Mouse (Mus musculus): Measurements from ENCODE around the gene Gpc6.

The Gpc6 gene

DNA sequence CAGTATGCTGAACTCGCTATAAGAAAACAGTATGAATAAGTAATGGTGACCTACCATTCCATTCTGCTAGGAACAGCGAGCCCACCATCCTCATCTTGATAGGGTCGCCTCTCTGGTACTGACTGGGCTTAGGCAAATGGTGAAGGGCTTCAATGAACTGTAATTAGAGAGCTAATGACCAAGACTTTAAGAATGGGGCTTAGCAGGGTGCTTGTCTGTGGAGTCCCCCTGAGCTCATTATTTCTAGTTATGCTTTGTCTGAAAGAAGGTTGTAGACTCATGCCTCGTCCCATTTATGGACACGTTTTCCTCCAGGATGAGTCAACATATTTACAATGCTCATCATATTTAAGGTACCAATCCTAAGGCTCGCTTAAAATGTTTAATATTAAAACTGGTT lies 313.1 kb downstream of the Gpc6 start:
- DNase-seq (ENCODE audit: low read depth, low spot score) = no peak

DNA sequence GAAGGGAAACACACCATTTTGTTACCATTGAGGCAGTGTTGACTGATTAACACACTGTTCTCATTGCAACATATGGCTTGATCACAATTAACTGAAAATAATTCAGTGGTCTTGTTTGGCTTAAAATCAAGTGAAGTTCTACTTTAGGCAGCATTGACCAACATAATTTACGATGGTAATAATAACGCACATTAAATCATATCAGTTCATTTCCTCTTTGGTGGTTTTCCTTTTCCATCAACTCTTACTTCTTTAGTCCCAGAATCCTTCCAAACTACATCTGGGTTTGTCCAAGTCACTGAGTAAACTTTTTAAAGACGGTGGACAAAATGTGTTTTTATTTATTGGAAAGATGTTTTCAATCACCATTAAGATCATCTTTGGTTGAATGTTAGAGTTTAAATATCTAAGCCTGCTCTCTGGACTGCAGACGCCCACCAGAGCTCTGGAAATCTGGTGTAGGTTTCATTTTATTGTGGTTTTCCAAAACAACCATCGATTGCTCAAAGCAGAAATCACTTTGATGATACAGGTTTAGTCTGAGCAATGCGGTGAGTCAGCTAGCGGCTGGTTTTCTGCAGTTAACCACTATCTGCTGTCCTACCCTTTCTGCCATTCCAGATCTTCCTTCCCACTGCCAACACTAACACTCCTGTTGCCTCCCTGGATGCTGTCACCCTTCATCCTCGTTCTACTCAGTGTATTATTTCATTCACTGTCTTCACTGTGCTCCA lies 314.7 kb downstream of the Gpc6 start:
- DNase-seq (ENCODE audit: low read depth, low spot score) = no peak

DNA sequence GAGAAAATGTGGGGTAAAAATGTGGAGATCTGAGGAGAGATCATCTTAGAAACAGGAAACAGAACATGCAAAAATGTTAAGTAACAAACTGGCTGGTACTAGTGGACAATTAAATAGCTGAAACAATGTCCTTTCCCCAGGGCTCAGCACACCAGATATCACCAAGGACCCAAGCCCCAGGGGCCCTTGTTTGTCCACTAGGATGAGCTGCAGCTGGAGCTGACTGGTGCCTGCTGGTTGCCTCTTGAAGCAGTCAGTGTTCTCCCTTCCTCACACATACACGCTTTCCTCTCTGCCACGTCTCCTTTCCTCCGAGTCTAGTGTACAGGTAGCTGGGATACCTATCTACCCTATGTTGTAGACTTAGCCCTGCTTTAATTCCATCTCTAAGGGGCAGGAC lies 320.5 kb downstream of the Gpc6 start:
- no peak for DNase-seq (ENCODE audit: low read depth, low spot score)

DNA sequence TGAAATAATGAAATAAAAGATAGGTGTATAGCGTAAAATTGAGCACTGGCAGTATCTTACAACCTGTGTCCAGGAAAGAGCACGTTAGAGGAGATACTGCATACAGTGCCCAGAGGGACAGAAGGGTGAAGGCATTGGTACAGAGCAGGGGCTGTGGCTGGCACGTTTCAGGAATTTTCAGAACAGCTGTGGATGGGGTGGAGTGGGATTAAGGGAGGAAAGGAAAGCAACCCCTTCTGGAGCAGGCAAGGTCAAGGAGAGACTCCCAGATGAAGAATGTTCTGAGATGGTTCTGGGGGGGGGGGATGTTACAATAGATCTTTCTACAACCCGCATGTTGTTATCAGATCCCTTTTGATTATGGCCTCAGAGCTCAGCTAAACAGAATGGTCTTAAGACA lies 331.1 kb downstream of the Gpc6 start:
- DNase-seq (ENCODE audit: low read depth, low spot score) = no peak

DNA sequence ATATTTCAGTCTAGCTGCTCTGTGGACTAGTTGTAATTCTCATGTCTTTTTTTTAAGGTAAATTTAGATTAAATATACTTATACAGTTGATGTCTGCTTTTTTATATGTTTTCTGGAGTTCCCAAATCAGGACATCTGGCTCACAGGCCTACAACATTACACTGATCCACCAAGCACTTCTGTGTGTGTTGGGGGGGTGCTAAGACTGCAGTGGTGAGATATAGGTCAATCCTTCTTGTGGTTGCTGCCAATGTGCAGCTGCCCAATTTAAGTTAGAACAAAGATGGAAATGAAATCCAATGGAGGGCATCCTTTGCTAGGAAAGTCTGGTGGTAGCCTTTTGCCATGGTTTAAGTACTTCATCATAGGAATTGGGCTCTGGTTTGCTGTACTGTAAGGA lies 340.5 kb downstream of the Gpc6 start:
- DNase-seq (ENCODE audit: low read depth, low spot score) = no peak

DNA sequence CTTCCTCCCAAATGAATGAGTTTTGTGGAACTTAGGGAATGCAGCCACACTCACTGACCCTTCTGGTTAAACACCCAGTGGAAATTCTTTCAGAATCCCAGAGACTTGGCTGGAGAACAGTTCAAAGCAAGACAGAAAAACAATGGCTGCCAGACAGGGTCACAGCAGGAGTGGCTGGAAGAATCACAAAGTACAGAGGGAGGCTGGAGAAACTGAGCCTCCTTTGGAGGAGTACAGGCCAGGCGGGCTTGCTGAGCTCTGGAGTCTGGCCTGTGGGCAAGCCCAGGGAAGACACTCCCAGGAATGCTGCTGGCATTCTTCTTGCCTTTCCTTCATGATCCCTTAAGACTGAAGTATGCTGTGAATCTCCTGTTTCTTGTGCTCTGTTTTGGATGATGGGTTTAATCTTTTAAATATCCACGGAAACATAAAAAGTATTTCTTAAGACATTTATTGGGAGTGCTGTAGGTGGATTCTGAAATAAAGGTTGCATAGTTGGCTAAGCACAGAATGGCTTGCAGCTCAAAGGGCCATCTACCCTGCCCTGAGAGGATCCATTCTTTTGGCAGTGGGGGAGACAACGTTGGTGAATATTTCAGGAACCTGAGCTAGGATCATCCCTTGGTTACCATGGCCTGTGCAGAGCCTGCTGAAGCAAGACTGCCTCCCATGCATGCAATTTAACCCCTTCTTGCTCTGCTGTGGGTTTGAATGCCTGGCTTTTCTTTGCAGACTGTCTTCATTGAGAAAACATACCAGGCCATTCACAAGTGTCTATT lies 342.9 kb downstream of the Gpc6 start:
- DNase-seq (ENCODE audit: low read depth, low spot score) = peak; percentile 70

DNA sequence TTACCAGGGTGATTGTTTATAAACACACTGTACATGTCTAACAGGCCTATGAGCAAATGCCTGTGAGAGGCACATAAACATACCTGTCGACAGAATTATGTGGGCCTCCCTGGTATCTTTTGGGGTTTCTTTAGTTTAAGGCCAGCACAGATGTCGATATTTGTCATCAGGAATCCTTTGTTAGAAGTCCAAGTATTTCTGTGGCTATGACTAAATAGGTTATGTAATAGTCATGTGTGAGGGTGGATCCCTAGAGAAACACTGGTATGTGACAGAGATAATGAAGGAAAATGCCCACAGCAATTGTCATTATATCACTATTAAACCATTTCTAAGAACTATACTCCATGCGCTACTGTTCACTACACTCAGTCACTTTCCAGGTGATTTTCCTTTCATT lies 358.5 kb downstream of the Gpc6 start:
- no peak for DNase-seq (ENCODE audit: low read depth, low spot score)

DNA sequence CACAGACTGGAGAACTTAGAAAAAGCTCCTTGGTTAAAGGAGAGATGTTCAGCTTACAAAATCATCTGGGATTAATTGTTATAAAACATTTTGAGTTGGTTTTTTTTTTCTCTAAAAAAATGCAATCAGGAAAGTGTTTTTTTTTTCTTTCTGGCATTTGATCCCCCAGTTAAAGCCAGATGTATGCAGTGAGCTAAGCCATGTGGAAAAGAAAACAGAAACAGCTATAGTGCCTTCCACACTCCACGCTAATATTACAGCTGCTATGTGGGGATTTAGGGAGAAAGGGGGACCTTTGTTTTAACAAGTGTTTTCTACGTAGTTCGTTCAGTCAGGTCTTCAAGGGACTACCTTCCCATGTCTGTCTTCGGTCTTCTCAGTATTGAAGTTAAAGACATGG lies 368.6 kb downstream of the Gpc6 start:
- no peak for DNase-seq (ENCODE audit: low read depth, low spot score)

DNA sequence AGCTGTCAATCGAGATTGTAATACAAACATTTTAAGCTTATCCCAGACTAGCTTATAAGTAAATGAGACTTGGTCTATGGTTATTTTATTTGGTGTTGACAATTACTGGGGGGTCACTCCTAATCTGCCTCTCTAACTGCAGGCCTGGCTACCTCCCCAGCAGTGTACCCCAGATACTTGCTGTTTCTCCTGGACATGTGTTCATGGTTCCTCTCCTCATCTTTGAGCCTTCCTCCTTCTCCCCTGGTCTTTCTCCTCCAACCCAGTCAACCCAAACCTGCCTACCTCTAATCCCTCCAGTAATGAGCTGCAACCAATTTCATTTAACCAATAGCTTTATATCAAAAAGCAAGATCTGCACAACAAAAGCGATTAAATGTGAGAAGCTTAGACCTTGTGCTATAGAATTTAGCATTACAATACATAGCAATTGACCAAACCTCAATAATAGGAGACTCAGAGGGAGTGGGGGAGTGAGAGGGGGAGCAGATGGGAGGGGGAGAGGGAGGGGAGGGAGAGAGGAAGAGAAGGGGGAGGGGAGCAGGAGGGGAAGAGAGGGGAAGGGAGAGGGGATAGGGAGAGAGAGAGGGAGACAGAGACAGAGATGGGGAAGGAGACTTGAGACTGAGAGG lies 371.2 kb downstream of the Gpc6 start:
- peak; percentile 11 for DNase-seq (ENCODE audit: low read depth, low spot score)

DNA sequence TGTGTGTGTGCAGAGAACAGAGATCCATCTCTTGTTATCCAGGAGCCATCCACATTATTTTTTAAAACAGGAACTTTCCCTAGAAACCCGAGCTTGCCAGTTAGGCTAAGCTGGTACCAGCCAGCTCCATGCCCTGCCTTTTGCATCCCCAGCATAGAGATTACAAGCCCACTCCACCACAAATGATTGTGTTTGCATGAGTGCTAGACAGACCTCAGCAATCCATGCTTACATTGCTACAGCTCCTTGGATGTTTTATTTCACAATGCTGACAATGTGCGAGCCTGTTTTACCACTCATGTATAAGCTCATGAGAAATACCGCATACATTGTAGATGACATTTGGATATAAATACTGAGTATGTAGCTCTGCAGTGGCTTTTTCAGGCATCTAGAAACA lies 375.9 kb downstream of the Gpc6 start:
- DNase-seq (ENCODE audit: low read depth, low spot score) = no peak

DNA sequence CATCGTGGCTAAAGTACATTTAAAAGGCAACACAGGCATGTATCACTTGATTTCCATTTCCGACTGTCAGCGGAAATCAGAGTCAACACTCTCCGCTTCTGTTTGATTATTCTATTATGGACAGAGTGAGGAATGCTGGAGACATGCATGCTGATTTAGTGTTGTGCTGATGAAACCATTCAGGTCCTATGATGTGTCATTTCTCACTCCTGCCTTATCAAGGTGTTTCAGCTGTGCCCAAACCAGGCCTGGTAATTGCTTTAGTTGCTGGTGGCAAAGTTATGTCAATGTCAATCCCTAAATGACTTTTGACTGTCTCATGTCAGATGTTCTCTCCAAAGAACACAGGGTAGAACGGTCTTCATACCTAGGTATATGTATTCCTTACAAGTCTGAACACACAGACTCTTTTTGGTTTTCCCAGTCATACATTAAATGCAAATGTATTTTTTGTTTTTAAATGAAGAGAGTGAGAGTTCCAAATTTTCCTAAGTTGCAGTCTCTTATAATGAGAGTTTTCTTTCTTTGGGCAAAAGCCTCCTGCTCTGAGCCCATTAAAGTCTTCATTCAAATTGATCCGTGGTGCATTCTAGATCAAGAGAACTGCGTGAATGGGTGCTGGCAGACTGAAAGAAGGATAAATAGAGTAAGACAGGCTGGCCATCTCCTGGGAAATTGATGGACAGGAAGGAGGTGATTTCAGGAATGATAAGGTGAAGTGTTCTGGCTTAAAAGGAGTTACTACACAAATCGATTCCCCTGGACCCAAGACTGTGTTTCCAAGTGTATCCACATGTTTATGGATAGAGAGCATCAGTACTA lies 379.0 kb downstream of the Gpc6 start:
- DNase-seq (ENCODE audit: low read depth, low spot score) = no peak

DNA sequence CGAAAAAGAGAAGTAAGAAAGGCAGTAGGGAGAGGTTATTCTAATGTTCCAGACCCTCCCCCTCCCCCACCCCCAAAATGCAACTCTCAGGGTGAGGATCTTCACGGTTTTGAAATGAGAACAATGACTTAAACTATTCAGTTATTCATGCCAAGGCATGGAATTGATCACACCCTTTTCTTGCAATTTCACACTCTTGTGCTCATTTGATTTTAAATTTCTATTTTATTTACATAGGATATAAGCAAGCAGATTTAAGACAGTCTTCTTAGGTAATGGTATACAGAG lies 379.6 kb downstream of the Gpc6 start:
- no peak for DNase-seq (ENCODE audit: low read depth, low spot score)

DNA sequence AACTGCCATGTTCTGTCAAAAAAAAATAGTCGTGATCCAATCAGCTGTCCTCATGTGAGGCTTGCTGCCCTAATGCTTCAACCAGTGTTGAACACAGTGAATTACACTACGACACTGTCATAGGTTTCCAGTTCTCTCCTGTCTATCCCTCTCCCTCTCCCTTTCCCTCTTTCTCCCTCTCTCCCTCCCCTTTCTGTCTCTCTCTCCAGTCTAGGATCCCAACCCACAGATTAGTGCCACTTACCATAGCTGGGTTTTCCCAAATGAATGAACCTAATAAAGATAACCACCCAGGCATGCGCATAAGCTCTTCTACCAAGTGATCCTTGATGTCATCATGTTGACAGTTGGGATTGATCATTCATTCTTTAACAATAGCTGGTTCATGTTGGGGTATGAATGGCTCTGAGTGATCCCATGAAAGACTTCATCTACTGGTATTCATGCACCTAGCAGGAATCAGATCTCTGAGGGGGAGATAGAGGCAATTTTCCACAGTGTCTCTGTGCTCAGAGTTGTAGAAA lies 384.9 kb downstream of the Gpc6 start:
- DNase-seq (ENCODE audit: low read depth, low spot score) = no peak

DNA sequence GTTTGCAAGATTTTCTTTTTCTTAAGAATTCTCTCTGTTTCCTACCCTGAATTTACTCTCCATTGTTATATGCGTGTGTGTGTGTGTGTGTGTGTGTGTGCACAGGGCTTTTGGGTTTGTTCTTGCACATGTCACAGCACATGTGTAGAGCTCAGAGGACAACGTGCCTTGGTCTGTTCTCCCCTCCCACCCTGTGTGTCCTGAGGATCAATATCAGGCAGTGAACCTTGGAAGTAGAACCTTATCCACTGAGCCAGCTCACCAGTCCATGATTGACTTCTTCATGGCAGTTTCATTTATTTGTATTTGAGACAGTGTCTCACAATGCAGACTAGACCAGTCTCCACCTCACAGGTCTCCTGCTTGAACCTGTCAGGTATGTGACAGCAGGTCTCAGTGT lies 399.1 kb downstream of the Gpc6 start:
- no peak for DNase-seq (ENCODE audit: low read depth, low spot score)

DNA sequence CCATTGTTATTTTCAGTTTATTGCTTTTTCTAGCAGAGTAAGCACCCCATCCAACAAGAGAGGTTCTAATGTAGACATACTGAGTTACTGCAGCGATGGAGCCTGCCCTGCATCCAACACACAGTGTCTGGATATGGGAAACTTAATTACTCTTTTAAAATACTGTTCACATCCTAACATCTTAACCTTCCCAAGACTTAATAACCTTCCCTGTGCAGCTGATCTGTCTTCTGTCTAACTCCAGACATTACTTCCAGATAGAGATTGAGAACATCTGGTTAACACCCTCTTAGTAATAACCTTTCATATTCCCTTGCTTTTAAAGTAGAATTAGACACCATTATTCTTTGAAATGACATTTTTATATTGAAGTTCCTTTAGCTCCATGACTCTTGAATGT lies 407.1 kb downstream of the Gpc6 start:
- DNase-seq (ENCODE audit: low read depth, low spot score) = no peak

DNA sequence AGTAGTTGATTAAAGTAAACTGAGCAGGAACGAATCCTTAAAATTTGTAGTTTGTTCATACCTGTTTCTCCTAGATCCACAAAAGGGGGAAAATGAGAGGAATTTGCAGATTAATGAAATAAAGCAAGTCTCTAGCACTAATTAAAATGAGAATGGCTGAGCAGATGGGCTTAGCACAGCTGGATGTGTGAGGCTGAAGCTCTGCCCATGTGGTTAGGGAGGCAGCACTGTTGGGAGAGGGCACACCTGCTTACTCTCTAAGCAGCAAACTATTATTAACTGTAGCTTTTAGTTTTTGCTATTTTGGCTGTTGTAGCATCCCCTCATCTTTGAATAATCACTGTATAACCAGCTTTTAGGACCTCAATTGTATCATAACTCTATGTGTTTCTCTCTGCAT lies 412.2 kb downstream of the Gpc6 start:
- DNase-seq (ENCODE audit: low read depth, low spot score) = peak; percentile 20

DNA sequence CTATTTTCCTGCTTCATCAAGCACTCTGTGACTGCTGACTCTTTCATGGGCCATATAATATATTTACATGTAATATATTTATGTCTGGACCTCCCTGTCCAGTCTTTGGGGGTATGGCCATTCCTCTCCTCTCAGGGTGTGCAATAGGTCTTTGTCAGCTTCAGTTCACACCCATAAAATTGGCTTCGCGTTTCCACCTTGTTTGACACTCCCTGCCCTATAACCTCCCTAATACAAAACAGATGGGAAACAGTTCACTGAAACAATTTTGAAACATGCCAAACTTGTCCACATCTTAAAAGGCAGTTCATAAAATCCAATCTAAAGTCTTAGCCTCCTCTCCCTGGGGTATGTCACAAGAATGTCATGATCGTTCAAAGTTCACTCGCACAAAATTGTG lies 415.4 kb downstream of the Gpc6 start:
- no peak for DNase-seq (ENCODE audit: low read depth, low spot score)

DNA sequence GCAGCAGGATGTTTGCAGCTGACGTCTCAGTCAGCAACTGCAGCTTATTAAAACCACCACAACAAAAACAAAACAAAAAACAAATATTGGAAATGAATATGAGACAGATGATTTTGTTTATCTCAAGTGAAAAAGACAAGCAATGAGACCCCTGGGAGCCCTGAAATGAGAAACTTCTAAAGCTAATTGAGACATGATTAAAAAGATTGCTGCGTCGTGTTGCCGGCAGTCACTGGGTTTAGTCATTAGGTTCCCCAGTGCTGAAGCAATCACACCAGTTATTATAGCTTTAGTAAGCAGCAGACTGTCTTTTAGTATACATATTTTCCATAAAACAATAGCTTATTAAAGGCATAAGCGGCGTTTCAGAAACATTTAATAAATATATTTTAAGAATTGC lies 419.4 kb downstream of the Gpc6 start:
- DNase-seq (ENCODE audit: low read depth, low spot score) = no peak

DNA sequence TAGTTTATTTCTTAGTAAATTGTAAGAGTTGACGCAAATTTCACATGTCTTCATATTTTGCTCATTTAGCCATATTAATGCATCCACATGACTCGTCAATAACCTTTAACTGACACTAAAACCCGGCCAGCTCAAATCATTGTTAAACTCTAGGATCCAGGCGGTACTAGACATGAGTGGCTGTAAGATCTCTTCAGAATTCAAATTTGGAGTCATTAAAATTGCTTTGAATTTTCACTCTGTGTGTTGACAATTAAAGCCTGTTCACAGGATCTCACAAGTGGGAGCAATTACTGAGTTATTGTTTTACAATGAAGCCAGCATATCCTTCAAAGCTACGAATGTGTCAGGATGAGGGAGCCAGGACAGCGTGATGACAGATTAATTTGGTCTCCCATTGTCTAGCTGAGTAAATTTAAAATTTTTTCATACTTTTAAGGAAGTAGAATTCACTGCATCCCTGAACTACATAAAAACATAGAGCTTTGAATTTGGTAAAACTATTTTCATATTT lies 421.3 kb downstream of the Gpc6 start:
- DNase-seq (ENCODE audit: low read depth, low spot score) = no peak

DNA sequence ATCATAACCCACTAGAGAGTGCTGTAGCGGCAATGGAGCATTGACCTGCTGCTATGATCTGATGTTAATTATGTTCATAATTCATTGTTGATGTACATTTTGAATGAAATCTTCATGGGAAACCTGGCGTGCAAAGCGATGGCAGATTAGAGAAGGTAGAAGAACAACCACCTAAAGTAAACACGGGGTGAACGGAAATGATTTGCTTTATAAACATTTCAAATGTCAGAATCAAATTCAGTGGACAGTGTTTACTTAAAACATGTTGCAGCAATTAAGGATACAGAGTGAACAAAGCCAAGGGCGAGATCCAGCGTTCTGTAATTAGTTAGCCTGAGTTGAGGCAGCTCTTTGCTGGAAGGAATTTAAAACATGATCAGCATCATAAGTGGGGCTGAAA lies 426.2 kb downstream of the Gpc6 start:
- no peak for DNase-seq (ENCODE audit: low read depth, low spot score)

DNA sequence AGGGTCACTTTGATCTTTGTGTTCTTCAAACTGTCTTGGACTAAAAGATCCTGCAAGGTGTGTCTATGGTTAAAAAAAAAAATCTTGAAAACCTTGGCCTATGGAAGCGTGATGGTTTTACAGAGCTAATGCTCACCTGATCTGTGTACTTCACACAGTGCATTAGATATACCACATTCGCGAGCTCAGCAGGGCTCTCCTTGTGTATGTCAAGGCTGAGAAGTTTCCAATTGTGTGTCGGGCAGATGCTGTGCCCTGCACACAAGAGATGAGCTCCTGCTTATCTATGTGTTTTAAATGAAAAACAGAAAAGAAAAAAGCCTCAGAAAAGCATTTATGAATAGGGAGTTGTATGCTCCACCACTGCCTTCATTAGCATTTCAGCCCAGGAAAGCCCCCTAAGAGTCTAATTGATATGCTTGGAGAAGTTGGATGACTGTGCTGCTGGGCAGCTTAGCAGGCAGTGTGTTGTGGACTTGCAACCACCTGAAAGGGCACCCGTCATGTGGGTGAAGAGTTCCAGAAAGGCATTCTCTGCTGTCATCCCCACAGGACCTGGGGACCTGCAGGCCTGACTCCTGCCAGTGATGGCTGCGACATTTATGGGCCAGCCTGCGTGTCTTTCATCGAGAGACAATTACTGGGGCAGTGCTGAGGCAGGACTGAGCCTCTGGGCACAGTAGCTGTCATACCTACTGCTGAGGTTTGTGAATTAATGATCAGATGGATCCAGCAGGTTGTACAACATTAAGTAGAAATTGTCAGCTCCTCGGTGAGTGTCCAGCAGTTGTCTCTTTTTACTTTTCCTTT lies 436.2 kb downstream of the Gpc6 start:
- DNase-seq (ENCODE audit: low read depth, low spot score) = no peak

Data from ZHBTc4 (cell line).